Mouse (Mus musculus): ENCODE data around the gene Vta1. TPM values are rescaled to one million over a fixed set of nuclear protein-coding genes. Genes with fewer than 3 reads are reported as not detected.
A peak's percentile ranks its signal among the peaks of the same experiment; 100 is the strongest.

Vta1 gene
- 39.3 and 41.0 TPM in 2 replicates for total RNA-seq (2014; fragmentation: Nextera tagmentation)
- 58.6 and 60.3 TPM in 2 replicates for total RNA-seq (2017)

GRCm38 (mm10) chr10:14705072-14706066 lies at the start of gene Vta1, which contains the start of gene Nmbr:
Gene Vta1 (minus strand): TSS chr10:14705560.
Gene Nmbr (plus strand): TSS chr10:14705591.
- peak; percentile 100 for ATAC-seq (replicated peaks; ENCODE audit: poor library complexity, severe bottlenecking)

- peak; percentile 25; the same call in 1 of the 2 replicates for ATAC-seq (replicated peaks; ENCODE audit: poor library complexity, severe bottlenecking)
Measured at GRCm38 (mm10) chr10:14734285-14734684, 28.9 kb upstream of the Vta1 start.

GRCm38 (mm10) chr10:14725671-14726070 lies 20.3 kb upstream of the Vta1 start:
- ATAC-seq (replicated peaks; ENCODE audit: poor library complexity, severe bottlenecking) = no peak

GRCm38 (mm10) chr10:14718114-14718513 lies 12.8 kb upstream of the Vta1 start, which contains the start of gene Gje1:
Gene Gje1 (minus strand): TSS chr10:14718214.
- ATAC-seq (replicated peaks; ENCODE audit: poor library complexity, severe bottlenecking) = no peak

GRCm38 (mm10) chr10:14703830-14704420 lies 1.4 kb downstream of the Vta1 start:
- no peak for ATAC-seq (replicated peaks; ENCODE audit: poor library complexity, severe bottlenecking)

- ATAC-seq (replicated peaks; ENCODE audit: poor library complexity, severe bottlenecking) = no peak
Measured at GRCm38 (mm10) chr10:14703239-14703638, 2.1 kb downstream of the Vta1 start.

GRCm38 (mm10) chr10:14690349-14690748 lies 15.0 kb downstream of the Vta1 start:
- no peak for ATAC-seq (replicated peaks; ENCODE audit: poor library complexity, severe bottlenecking)

GRCm38 (mm10) chr10:14688785-14689442 lies 16.4 kb downstream of the Vta1 start:
- no peak for ATAC-seq (replicated peaks; ENCODE audit: poor library complexity, severe bottlenecking)

- ATAC-seq (replicated peaks; ENCODE audit: poor library complexity, severe bottlenecking) = no peak
Measured at GRCm38 (mm10) chr10:14685663-14686062, 19.7 kb downstream of the Vta1 start.

- ATAC-seq (replicated peaks; ENCODE audit: poor library complexity, severe bottlenecking) = no peak
Measured at GRCm38 (mm10) chr10:14666147-14666546, 39.2 kb downstream of the Vta1 start.

- ATAC-seq (replicated peaks; ENCODE audit: poor library complexity, severe bottlenecking) = no peak
Measured at GRCm38 (mm10) chr10:14660875-14661274, 44.5 kb downstream of the Vta1 start.

- ATAC-seq (replicated peaks; ENCODE audit: poor library complexity, severe bottlenecking) = no peak
Measured at GRCm38 (mm10) chr10:14639635-14640034, 65.7 kb downstream of the Vta1 start.

- no peak for ATAC-seq (replicated peaks; ENCODE audit: poor library complexity, severe bottlenecking)
Measured at GRCm38 (mm10) chr10:14639043-14639442, 66.3 kb downstream of the Vta1 start.

- ATAC-seq (replicated peaks; ENCODE audit: poor library complexity, severe bottlenecking) = no peak
Measured at GRCm38 (mm10) chr10:14625706-14626105, 79.7 kb downstream of the Vta1 start.

GRCm38 (mm10) chr10:14619156-14619555 lies 86.2 kb downstream of the Vta1 start:
- ATAC-seq (replicated peaks; ENCODE audit: poor library complexity, severe bottlenecking) = no peak

- ATAC-seq (replicated peaks; ENCODE audit: poor library complexity, severe bottlenecking) = no peak
Measured at GRCm38 (mm10) chr10:14618301-14618700, 87.1 kb downstream of the Vta1 start.

GRCm38 (mm10) chr10:14615441-14615840 lies 89.9 kb downstream of the Vta1 start:
- ATAC-seq (replicated peaks; ENCODE audit: poor library complexity, severe bottlenecking) = no peak

GRCm38 (mm10) chr10:14607597-14607996 lies 97.8 kb downstream of the Vta1 start:
- no peak for ATAC-seq (replicated peaks; ENCODE audit: poor library complexity, severe bottlenecking)

Measured in granulocyte monocyte progenitor cell, adult 5-6 weeks (primary cell).